In genomic region chr4:151593042-151593441, GRCm38 (mm10) we compare ENCODE assay signal across 22 mouse cellular contexts.
DNase-seq lines count a peak whose midpoint lies in the region; ATAC-seq lines count a peak whose summit lies in the region.
"Had no signal": no experiment of that assay in that cellular context is flagged by ENCODE, and none has a peak within 500 bp of the region (broad histone marks: within the 10 kb centered on the region; RNA-seq: fewer than 3 reads in every experiment).

No protein-coding gene starts in this region.

- ATAC-seq in kidney, embryonic 16.5 days (ENCODE audit: low FRiP score, low TSS enrichment), result no peak
- no peak for ATAC-seq in cerebellum, adult (ENCODE audit: insufficient number of reproducible peaks, low FRiP score, low TSS enrichment)
- ATAC-seq in erythroid progenitor cell, adult 5-6 weeks (replicated peaks; ENCODE audit: low FRiP score, poor library complexity, severe bottlenecking), result no peak
- ATAC-seq: forebrain, embryonic 13.5 days; forebrain, postnatal 0 days; hindbrain, embryonic 16.5 days had no signal

- H3K36me3 ChIP-seq in kidney, embryonic 16.5 days (ENCODE audit: insufficient read depth, low read length), result no peaks in the 10 kb centered on the region
- H3K36me3 ChIP-seq: embryonic facial prominence, embryonic 12.5 days; heart, embryonic 10.5 days; hindbrain, embryonic 12.5 days had no signal

- no peaks in the 10 kb centered on the region for H3K4me1 ChIP-seq in kidney, embryonic 16.5 days (ENCODE audit: insufficient read depth, low read length)
- H3K4me1 ChIP-seq: embryonic facial prominence, embryonic 12.5 days; forebrain, embryonic 13.5 days; heart, embryonic 10.5 days; hindbrain, embryonic 12.5 days had no signal

- H3K9me3 ChIP-seq in kidney, embryonic 16.5 days (ENCODE audit: low read length), result no peaks in the 10 kb centered on the region
- H3K9me3 ChIP-seq: embryonic facial prominence, embryonic 12.5 days; forebrain, embryonic 13.5 days; heart, embryonic 10.5 days; hindbrain, embryonic 12.5 days had no signal

- H3K4me2 ChIP-seq in kidney, embryonic 16.5 days (replicated peaks; ENCODE audit: low read depth, low read length), result no peak overlapping the region
- H3K4me2 ChIP-seq: embryonic facial prominence, embryonic 12.5 days; forebrain, embryonic 13.5 days; hindbrain, embryonic 12.5 days had no signal

- peak; percentile 24 to 52 for DNase-seq in left cerebral cortex, adult 18-20 months (ENCODE audit: low spot score in 2 of 2)
- no peak for DNase-seq in left cerebral cortex, postnatal 4 days
- peak; percentile 28 to 44 for DNase-seq in left cerebral cortex, postnatal 14 days (ENCODE audit: low spot score in 2 of 2)
- DNase-seq in right cerebral cortex, postnatal 10 days (ENCODE audit: low spot score in 2 of 2), result peak; percentile 62 to 68
- DNase-seq: adrenal gland, adult 2 months; adrenal gland, postnatal 25 days; cerebellum, adult 11 months; cerebellum, adult 8-10 months; cerebellum, postnatal 14 days; forebrain, postnatal 0 days; gastrocnemius, postnatal 10 days; heart, adult 18-20 months; heart, postnatal 10 days; heart, postnatal 4 days had no signal

- 74% methylated on average over 7 of the region's 7 CpGs for WGBS in kidney, embryonic 16.5 days

- H3K27ac ChIP-seq in kidney, embryonic 16.5 days (ENCODE audit: low read length), result no peak overlapping the region
- H3K27ac ChIP-seq: embryonic facial prominence, embryonic 12.5 days; forebrain, embryonic 13.5 days; heart, embryonic 10.5 days; hindbrain, embryonic 12.5 days had no signal

- no peak overlapping the region for H3K4me3 ChIP-seq in kidney, embryonic 16.5 days (ENCODE audit: low read length)
- H3K4me3 ChIP-seq: embryonic facial prominence, embryonic 12.5 days; forebrain, embryonic 13.5 days; heart, embryonic 10.5 days; hindbrain, embryonic 12.5 days had no signal

- H3K9ac ChIP-seq in kidney, embryonic 16.5 days (replicated peaks; ENCODE audit: low read length), result no peak overlapping the region
- H3K9ac ChIP-seq: embryonic facial prominence, embryonic 12.5 days; forebrain, embryonic 13.5 days; forebrain, postnatal 0 days; hindbrain, embryonic 12.5 days had no signal

- intact Hi-C loops in left cerebral cortex, postnatal 4 days (cut with DNase I), result no loop called here
- intact Hi-C loops in left cerebral cortex, postnatal 14 days (cut with DNase I), result no loop called here

- no peaks in the 10 kb centered on the region for H3K27me3 ChIP-seq in kidney, embryonic 16.5 days (ENCODE audit: insufficient read depth, low read length)
- H3K27me3 ChIP-seq: embryonic facial prominence, embryonic 12.5 days; forebrain, embryonic 13.5 days; hindbrain, embryonic 12.5 days had no signal
